Mouse (Mus musculus) MEL (cell line): ENCODE measurements around the gene Cdpf1.
A peak's percentile ranks its signal among the peaks of the same experiment; 100 is the strongest.

Source experiments
- CTCF ChIP-seq, 3 experiments: IDR thresholded peaks in 2 of 3; conservative IDR thresholded peaks in 1 of 3; 2 replicates each; pipeline ENCODE4 v1.5.1; 2011 to 2012; ENCODE audit warnings: low read length in 3 of 3, low read depth in 2 of 3, mild to moderate bottlenecking in 2 of 3, improper control_type of control experiment in 1 of 3, inconsistent platforms in 1 of 3, mixed read lengths in 1 of 3, moderate library complexity in 1 of 3; ENCODE audit not compliant: control insufficient read depth in 1 of 3, insufficient read depth in 1 of 3, poor library complexity in 1 of 3, severe bottlenecking in 1 of 3
- ELF1 ChIP-seq: IDR thresholded peaks from 2 replicates; pipeline ENCODE4 v1.6.1; 2014; ENCODE audit warnings: low read depth, mild to moderate bottlenecking, inconsistent platforms, low read length, improper control_type of control experiment, moderate library complexity
- GATA1 ChIP-seq: IDR thresholded peaks from 2 replicates; pipeline ENCODE4 v1.6.1; 2011; ENCODE audit warnings: low read depth, low read length, improper control_type of control experiment
- MYC ChIP-seq: IDR thresholded peaks from 2 replicates; pipeline ENCODE4 v1.6.1; 2011; ENCODE audit warnings: low read depth, mild to moderate bottlenecking, low read length, improper control_type of control experiment, moderate library complexity
- NELFE ChIP-seq: IDR thresholded peaks from 2 replicates; pipeline ENCODE4 v1.6.1; 2011; ENCODE audit warnings: low read depth, low read length, improper control_type of control experiment
- POLR2A ChIP-seq, 2 experiments: IDR thresholded peaks; 2 replicates each; pipeline ENCODE4 v1.6.1; 2011 to 2012; ENCODE audit warnings: low read length in 2 of 2, mild to moderate bottlenecking in 2 of 2, control low read depth in 1 of 2, improper control_type of control experiment in 1 of 2, low read depth in 1 of 2, moderate library complexity in 1 of 2; ENCODE audit not compliant: control insufficient read depth in 1 of 2, insufficient read depth in 1 of 2, poor library complexity in 1 of 2
- RCOR1 ChIP-seq: IDR thresholded peaks from 2 replicates; pipeline ENCODE4 v1.6.1; 2012; ENCODE audit warnings: low read depth, mild to moderate bottlenecking, inconsistent platforms, low read length, improper control_type of control experiment
- SMC3 ChIP-seq: IDR thresholded peaks from 2 replicates; pipeline ENCODE4 v1.6.1; 2011; ENCODE audit warnings: low read depth, low read length, improper control_type of control experiment
- USF2 ChIP-seq, 2 experiments: IDR thresholded peaks; 2 replicates each; pipeline ENCODE4 v1.6.1; 2011 to 2012; ENCODE audit warnings: improper control_type of control experiment in 2 of 2, low read length in 2 of 2, borderline replicate concordance in 1 of 2, inconsistent platforms in 1 of 2, low read depth in 1 of 2, mild to moderate bottlenecking in 1 of 2; ENCODE audit not compliant: insufficient read depth in 1 of 2
- ZC3H11A ChIP-seq: IDR thresholded peaks from 2 replicates; pipeline ENCODE4 v1.6.1; 2012; ENCODE audit warnings: low read depth, mild to moderate bottlenecking, inconsistent platforms, low read length, improper control_type of control experiment
- ZKSCAN1 ChIP-seq: IDR thresholded peaks from 2 replicates; pipeline ENCODE4 v1.6.1; 2012; ENCODE audit warnings: low read depth, mild to moderate bottlenecking, inconsistent platforms, low read length, improper control_type of control experiment, moderate library complexity

GRCm38 (mm10) chr15:85822011-85822359 is 10.5 kb upstream of the Cdpf1 start:
- no peak for TF ChIP-seq GATA1
- no peak for TF ChIP-seq POLR2A (IDR thresholded peaks at IDR 0.05; ENCODE audit: control insufficient read depth in 1 of 2, insufficient read depth in 1 of 2, low read depth in 1 of 2, low read length in 2 of 2, poor library complexity in 1 of 2)
- no peak for TF ChIP-seq ELF1
- no peak for TF ChIP-seq SMC3
- TF ChIP-seq CTCF (IDR thresholded peaks at IDR 0.05 in 2 of 3, conservative IDR thresholded peaks at IDR 0.05 in 1 of 3; ENCODE audit: control insufficient read depth in 1 of 3, insufficient read depth in 1 of 3, low read depth in 2 of 3, low read length in 3 of 3, poor library complexity in 1 of 3, severe bottlenecking in 1 of 3): peak in 1 of 3 experiments; percentile 6; a peak in 1 of 6 replicates
- no peak for TF ChIP-seq USF2 (IDR thresholded peaks at IDR 0.05; ENCODE audit: borderline replicate concordance in 1 of 2, insufficient read depth in 1 of 2, low read depth in 1 of 2, low read length in 2 of 2)
- no peak for TF ChIP-seq ZKSCAN1
- TF ChIP-seq NELFE: no peak
- no peak for TF ChIP-seq RCOR1
- no peak for TF ChIP-seq MYC
- no peak for TF ChIP-seq ZC3H11A
